8 mouse cellular contexts compared by ENCODE assay signal in the genomic region with DNA sequence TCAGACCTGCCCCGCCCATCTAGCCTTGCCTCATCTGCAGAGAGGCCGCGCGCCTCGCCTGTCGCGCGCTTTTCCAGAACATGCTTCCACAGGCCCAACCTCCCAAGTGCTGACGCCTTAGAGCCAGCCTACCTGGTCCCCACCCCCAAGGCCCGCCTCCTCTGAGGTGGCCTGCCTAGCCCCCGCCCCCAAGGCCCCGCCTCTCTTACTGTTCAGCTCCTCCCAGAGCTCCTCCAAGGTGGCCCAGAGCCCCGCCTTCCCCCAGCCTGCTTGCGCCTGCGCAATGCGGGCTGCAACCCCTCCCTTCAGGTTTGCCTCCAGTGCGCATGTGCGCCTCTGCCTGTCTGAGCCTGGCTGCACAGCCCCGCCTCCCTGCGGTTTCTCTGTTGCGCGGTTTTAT. TPM values are rescaled to one million over a fixed set of nuclear protein-coding genes. Genes with fewer than 3 reads are reported as not detected.
DNase-seq lines count a peak whose midpoint lies in the region; ATAC-seq and TF ChIP-seq lines count a peak whose summit lies in the region.

No protein-coding gene starts in this region.

- no peak overlapping the region for H3K4me3 ChIP-seq in kidney, adult 2 months (ENCODE audit: insufficient read depth, low read depth, low read length)
- H3K4me3 ChIP-seq in midbrain, embryonic 10.5 days, result peak overlapping the region; percentile 65

- no peak for TF ChIP-seq POLR2A in brain, embryonic 14.5 days (IDR thresholded peaks at IDR 0.05; ENCODE audit: borderline replicate concordance, extremely low read depth, insufficient read depth, insufficient read length, poor library complexity, severe bottlenecking)
- no peak for TF ChIP-seq POLR2A in kidney, adult 2 months (IDR thresholded peaks at IDR 0.05; ENCODE audit: low read depth, low read length)

- intact Hi-C loops in left cerebral cortex, postnatal 4 days (cut with DNase I), result loop anchor here (5.0 to 10.0 kb wide), 2 partner anchors 366 to 633 kb away; a partner anchor contains a TSS

- no peaks in the 10 kb centered on the region for H3K4me1 ChIP-seq in kidney, adult 2 months (ENCODE audit: control insufficient read depth, insufficient read depth, low read length)
- 0 out of 2 replicates have a peak, but pooled peaks cover 5% of the 10 kb centered on the region for H3K4me1 ChIP-seq in midbrain, embryonic 10.5 days

- no peaks in the 10 kb centered on the region for H3K36me3 ChIP-seq in kidney, adult 2 months (ENCODE audit: control insufficient read depth, insufficient read depth, low read length)
- H3K36me3 ChIP-seq in midbrain, embryonic 10.5 days, result peaks cover 14% of the 10 kb centered on the region

- DNase-seq in brain, embryonic 14.5 days (ENCODE audit: low read depth), result peak; percentile 98
- peak; percentile 93 for DNase-seq in heart, adult 8-10 months (ENCODE audit: low spot score)
- DNase-seq in kidney, adult 2 months, result peak; percentile 96
- DNase-seq in left cerebral cortex, postnatal 4 days, result peak; percentile 97
- peak; percentile 93 for DNase-seq in midbrain, embryonic 10.5 days (ENCODE audit: low spot score)
- peak; percentile 91 for DNase-seq in right cerebral cortex, postnatal 14 days
- peak; percentile 97 for DNase-seq in urinary bladder, postnatal 14 days (ENCODE audit: low spot score)

- 46% methylated on average over 22 of the region's 22 CpGs for WGBS in kidney, adult 2 months
- 44% methylated on average over 22 of the region's 22 CpGs for WGBS in midbrain, embryonic 10.5 days

- H3K27ac ChIP-seq in kidney, adult 2 months (ENCODE audit: insufficient read depth, low read depth, low read length), result no peak overlapping the region
- H3K27ac ChIP-seq in midbrain, embryonic 10.5 days (replicated peaks), result peak overlapping the region; percentile 39; the same call in 1 of the 2 replicates

- TF ChIP-seq CTCF in brain, embryonic 14.5 days (IDR thresholded peaks at IDR 0.05; ENCODE audit: borderline replicate concordance, extremely low read depth, insufficient read depth, insufficient read length), result no peak
- no peak for TF ChIP-seq CTCF in kidney, adult 2 months (conservative IDR thresholded peaks at IDR 0.05; ENCODE audit: insufficient read depth, insufficient read length, low read depth, low read length)

- peak; percentile 83 for ATAC-seq in erythroblast, adult 5-6 weeks (replicated peaks; ENCODE audit: low FRiP score, poor library complexity, severe bottlenecking)

- peaks cover 33% of the 10 kb centered on the region for H3K9me3 ChIP-seq in midbrain, embryonic 10.5 days (replicated peaks)

- H3K27me3 ChIP-seq in kidney, adult 2 months (replicated peaks; ENCODE audit: control insufficient read depth, insufficient read depth, low read length), result no peaks in the 10 kb centered on the region; the same call in 1 of the 2 replicates
- H3K27me3 ChIP-seq in midbrain, embryonic 10.5 days (ENCODE audit: low read depth, poor library complexity, severe bottlenecking), result no peaks in the 10 kb centered on the region

RNA-seq across cellular contexts. Expression of a gene that starts 2.0 kb away (rescaled TPM):
- 71.4 and 111 TPM in 2 replicates for polyA plus RNA-seq in brain, embryonic 14.5 days (2012; rRNA removed)
- 0.19 and 0.42 TPM in 2 replicates for total RNA-seq in erythroblast, adult 5-6 weeks (2015; ENCODE audit: low replicate concordance)
- total RNA-seq in erythroblast, adult 5-6 weeks (2017; ENCODE audit: low replicate concordance), result not detected in 2 replicates
- total RNA-seq in heart, adult 8-10 months (2022), result 1 to 10 TPM in 2 of 4 experiments, under 1 TPM in 2; 0.83 to 1.2 (median 1.0) TPM
- polyA plus RNA-seq in kidney, adult 2 months (2012; rRNA removed), result 0.27 and 0.77 TPM in 2 replicates
- total RNA-seq in left cerebral cortex, postnatal 4 days (2021), result 10 to 100 TPM in 1 of 2 experiments, 1 to 10 TPM in 1; 9.6 to 18.9 TPM
- polyA plus RNA-seq in midbrain, embryonic 10.5 days (2016; fragmentation: Nextera tagmentation; extraction: Ambion mirVana), result 8.7 and 8.8 TPM in 2 replicates

RNA-seq across cellular contexts. Expression of a gene that starts 2.1 kb away (rescaled TPM):
- 39.6 and 43.4 TPM in 2 replicates for polyA plus RNA-seq in brain, embryonic 14.5 days (2012; rRNA removed)
- not detected in 2 replicates for total RNA-seq in erythroblast, adult 5-6 weeks (2015; ENCODE audit: low replicate concordance)
- total RNA-seq in erythroblast, adult 5-6 weeks (2017; ENCODE audit: low replicate concordance), result 0.42 and 2.0 TPM in 2 replicates
- total RNA-seq in heart, adult 8-10 months (2022), result 10 to 100 TPM; 15.6 to 19.6 (median 17.3) TPM
- 7.0 and 8.0 TPM in 2 replicates for polyA plus RNA-seq in kidney, adult 2 months (2012; rRNA removed)
- 10 to 100 TPM; 39.2 to 41.0 TPM for total RNA-seq in left cerebral cortex, postnatal 4 days (2021)
- 65.2 and 67.6 TPM in 2 replicates for polyA plus RNA-seq in midbrain, embryonic 10.5 days (2016; fragmentation: Nextera tagmentation; extraction: Ambion mirVana)

Comparison
In these comparisons a context has a peak if more than half of its experiments do, and no peak if none do; other contexts are left out.
1. RNA of a gene that starts 2.0 kb away (total RNA-seq): 9.6 to 18.9 TPM in left cerebral cortex, postnatal 4 days; 0.83 to 1.2 TPM in heart, adult 8-10 months and 0.19 to 0.42 TPM in erythroblast, adult 5-6 weeks; every median in the first group is over 4 times any median in the second.
2. RNA of a gene that starts 2.1 kb away (total RNA-seq): 39.2 to 41.0 TPM in left cerebral cortex, postnatal 4 days and 15.6 to 19.6 TPM in heart, adult 8-10 months; 0.42 to 2.0 TPM in erythroblast, adult 5-6 weeks; every median in the first group is over 4 times any median in the second.
3. Peak in every context shown above with its lines, with median percentiles within 50 percentile points of each other: DNase-seq.